Mouse (Mus musculus) heart, embryonic 10.5 days (tissue): ENCODE measurements around the gene Nxph4. TPM values are rescaled to one million over a fixed set of nuclear protein-coding genes. Genes with fewer than 3 reads are reported as not detected.

ENCODE experiments used
- DNase-seq: peaks from one replicate; pipeline ENCODE4 v3.0.0-alpha.2; 2017; ENCODE audit warnings: low spot score
- H3K27ac ChIP-seq: fragments of 300-500 bp; sonication (generic); 2 replicates; pipeline ENCODE4 v1.5.1; 2016; ENCODE audit warnings: mild to moderate bottlenecking
- H3K27me3 ChIP-seq: fragments of 300-500 bp; sonication (generic); 2 replicates; pipeline ENCODE4 v1.6.1; 2016; ENCODE audit warnings: mild to moderate bottlenecking; ENCODE audit not compliant: poor library complexity, insufficient read depth, severe bottlenecking
- H3K36me3 ChIP-seq: fragments of 300-500 bp; sonication (generic); 2 replicates; pipeline ENCODE4 v1.6.1; 2016; ENCODE audit warnings: mild to moderate bottlenecking, moderate library complexity
- H3K4me1 ChIP-seq: fragments of 300-500 bp; sonication (generic); 2 replicates; pipeline ENCODE4 v1.6.1; 2016; ENCODE audit warnings: mild to moderate bottlenecking
- H3K4me3 ChIP-seq: fragments of 300-500 bp; sonication (generic); 2 replicates; pipeline ENCODE4 v1.5.1; 2016; ENCODE audit warnings: mild to moderate bottlenecking, moderate library complexity
- H3K9me3 ChIP-seq: fragments of 300-500 bp; sonication (generic); 2 replicates; pipeline ENCODE4 v1.6.1; 2016; ENCODE audit warnings: mild to moderate bottlenecking, moderate library complexity
- WGBS: fragments of 180-500 bp; shearing (Covaris S2); methylation state at CpG from one replicate; pipeline ENCODE4 v1.1.7; 2016; 5-methylcytosine and 5-hydroxymethylcytosine counted together
- polyA plus RNA-seq: library from polyadenylated mRNA; unstranded; fragments of >200 nt; fragmentation: Nextera tagmentation; extraction: Ambion mirVana; gene quantifications from 2 replicates; pipeline ENCODE4 v1.2.1, GENCODE M21; 2016

The Nxph4 gene
- 0.16 and 0.33 TPM in 2 replicates for polyA plus RNA-seq

DNA sequence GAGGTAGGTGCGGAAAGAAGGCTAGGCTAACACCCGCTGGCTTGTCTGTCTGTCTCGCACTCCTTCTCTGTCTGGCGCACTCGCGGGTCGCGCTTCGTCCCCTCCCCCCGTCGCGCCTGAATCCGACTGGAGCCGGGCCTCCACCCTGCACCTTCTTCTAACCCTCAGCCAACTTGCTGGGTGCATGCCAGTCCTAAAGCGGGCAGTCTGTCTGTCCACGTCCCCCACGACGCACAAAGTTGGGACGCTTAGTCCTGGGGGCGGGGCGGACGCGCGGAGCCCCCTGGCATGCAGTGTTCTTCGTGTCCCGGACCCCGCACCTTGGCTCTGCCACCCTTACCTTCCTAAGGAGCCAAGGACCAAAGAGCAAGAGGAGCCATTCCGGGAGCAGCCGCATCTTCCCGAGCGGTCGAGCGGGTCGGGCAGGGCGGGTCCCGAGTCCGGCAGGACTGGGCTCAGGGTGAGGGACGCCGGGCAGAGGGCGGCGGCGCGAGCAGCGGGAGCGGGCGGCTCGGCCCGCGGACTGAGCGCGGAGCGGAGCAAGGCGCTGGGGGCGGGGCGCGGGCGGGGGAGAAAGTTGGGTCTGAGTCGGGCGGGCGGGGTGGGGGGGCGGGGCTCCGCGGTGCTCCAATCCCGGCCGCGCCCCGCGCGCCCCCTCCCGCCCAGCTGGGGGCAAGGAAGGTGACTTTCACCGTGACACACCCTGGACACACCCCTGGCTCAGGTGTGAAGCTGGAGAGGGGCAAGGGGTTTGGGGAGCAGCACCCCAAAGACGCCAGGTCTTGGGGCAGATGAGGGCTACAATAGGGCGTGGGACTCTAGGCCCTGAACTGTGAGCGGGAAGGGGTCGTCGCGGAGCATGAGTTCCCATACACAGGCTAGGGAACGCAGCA lies at the start of gene Nxph4:
Nxph4 (minus strand) TSS at position 524 of the 893 bp plus-strand sequence.
- peak within 1 kb of the TSS; percentile 48; the same call in 1 of the 2 replicates for H3K27ac ChIP-seq
- under 1% methylated on average over 67 of the region's 78 CpGs for WGBS

DNA sequence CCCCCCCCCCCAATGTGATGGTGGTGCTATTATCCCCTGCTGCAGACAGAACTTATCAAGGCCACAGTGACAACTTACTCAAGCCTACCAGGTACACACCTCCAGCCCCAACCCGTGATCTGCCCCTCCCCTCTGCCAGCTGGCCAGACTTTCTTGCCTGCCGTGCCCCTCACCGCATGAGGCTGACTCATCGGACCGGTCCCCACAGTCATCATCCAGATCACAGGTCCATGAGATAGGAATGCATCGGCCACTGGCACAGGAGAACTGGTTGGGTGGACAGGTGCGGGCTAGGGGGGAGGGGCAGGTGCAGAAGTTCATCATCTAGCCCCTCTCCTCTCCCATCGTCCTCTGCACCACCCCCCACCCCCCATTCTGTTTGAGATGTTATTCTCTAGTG lies 49.3 kb upstream of the Nxph4 start:
- DNase-seq, result no peak
- H3K27ac ChIP-seq, result no peak overlapping the region
- peaks cover 23% of the 10 kb centered on the region; the same call in 1 of the 2 replicates for H3K4me1 ChIP-seq
- peaks cover 87% of the 10 kb centered on the region for H3K36me3 ChIP-seq
- 77% methylated on average over 8 of the region's 8 CpGs for WGBS
- H3K4me3 ChIP-seq, result no peak overlapping the region
- no peaks in the 10 kb centered on the region for H3K27me3 ChIP-seq
- no peaks in the 10 kb centered on the region for H3K9me3 ChIP-seq

More for the DNA sequence above, at the start of gene Nxph4:
- Histone ChIP-seq H3K4me1 (peaks cover 27% of the 10 kb centered on the region), H3K4me3 (peak within 1 kb of the TSS; percentile 54), H3K36me3 (peaks cover 10% of the 10 kb centered on the region), H3K9me3 (no peaks in the 10 kb centered on the region), H3K27me3 (peaks cover 82% of the 10 kb centered on the region)
- no peak for DNase-seq

DNA sequence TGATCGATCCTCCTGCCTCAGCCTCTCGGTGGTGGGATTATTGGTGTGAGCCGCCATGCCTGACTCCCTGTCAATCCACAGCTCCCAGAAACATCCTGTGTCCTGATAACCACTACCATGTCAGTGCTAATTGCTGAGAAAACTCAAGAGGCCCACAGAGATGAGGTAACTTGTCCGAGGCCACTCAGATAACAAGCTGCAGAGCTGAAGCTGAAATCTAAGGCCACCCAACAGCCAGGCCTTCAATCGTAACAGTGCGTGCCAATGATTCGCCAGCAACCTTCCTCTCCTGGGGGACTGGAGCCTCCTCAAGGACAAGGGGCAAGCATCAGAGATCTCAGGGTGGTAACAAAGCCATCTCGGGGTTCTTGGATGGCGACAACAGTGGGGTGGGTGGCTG lies 46.9 kb upstream of the Nxph4 start:
- WGBS, result 68% methylated on average over 9 of the region's 9 CpGs
- H3K27me3 ChIP-seq, result no peaks in the 10 kb centered on the region
- no peak overlapping the region for H3K27ac ChIP-seq
- peaks cover 95% of the 10 kb centered on the region for H3K36me3 ChIP-seq
- no peaks in the 10 kb centered on the region for H3K9me3 ChIP-seq
- no peak for DNase-seq
- peaks cover 28% of the 10 kb centered on the region for H3K4me1 ChIP-seq
- H3K4me3 ChIP-seq, result no peak overlapping the region

DNA sequence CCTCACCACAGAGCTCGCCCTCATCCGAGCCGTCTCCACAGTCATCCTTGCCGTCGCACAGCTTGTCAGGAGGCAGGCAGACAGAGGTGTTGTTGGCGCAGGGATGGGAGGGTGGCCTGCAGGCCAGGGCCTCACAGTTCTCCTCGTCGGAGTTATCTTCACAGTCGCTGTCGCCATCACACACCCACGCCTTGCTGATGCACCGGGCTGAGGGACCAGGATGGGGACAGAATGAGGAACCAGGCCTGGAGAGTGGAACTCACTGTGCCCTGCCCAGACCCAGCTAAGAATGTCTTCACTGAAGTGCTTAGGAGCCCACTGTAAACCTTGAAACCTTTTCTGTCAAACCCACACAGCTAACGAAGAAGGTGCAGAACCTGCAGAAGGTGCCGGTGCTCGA lies 43.6 kb upstream of the Nxph4 start:
- peaks cover 97% of the 10 kb centered on the region for H3K36me3 ChIP-seq
- no peak for DNase-seq

DNA sequence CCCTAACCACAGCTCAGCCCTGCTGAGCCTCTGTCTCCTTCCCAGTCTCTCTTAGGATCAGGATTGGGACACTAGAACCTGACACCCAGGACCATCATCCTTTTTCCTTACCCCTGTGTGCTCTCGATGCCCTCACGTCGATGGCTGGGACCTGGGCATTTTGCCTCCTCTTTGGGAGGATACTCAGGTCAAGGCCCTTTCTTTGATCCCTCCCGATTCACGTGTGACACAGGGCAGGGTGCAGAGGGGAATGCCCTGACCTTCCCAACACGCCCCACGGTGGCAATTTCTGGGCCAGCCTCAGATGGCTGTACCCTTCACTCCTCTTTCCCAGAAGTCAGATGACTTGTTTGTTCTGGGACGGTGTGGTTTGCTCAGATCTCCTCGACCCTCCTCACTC lies 42.8 kb upstream of the Nxph4 start:
- H3K36me3 ChIP-seq, result peaks cover 97% of the 10 kb centered on the region
- WGBS, result 90% methylated on average over 9 of the region's 9 CpGs
- no peak overlapping the region for H3K4me3 ChIP-seq
- no peaks in the 10 kb centered on the region for H3K9me3 ChIP-seq
- no peak for DNase-seq
- H3K27me3 ChIP-seq, result no peaks in the 10 kb centered on the region
- no peak overlapping the region for H3K27ac ChIP-seq
- H3K4me1 ChIP-seq, result peaks cover 28% of the 10 kb centered on the region

More for the DNA sequence above, 43.6 kb upstream of the Nxph4 start:
- Histone ChIP-seq H3K4me1 (peaks cover 28% of the 10 kb centered on the region), H3K9me3 (no peaks in the 10 kb centered on the region), H3K4me3 (no peak overlapping the region), H3K27ac (no peak overlapping the region), H3K27me3 (no peaks in the 10 kb centered on the region)
- WGBS, result 80% methylated on average over 15 of the region's 15 CpGs

DNA sequence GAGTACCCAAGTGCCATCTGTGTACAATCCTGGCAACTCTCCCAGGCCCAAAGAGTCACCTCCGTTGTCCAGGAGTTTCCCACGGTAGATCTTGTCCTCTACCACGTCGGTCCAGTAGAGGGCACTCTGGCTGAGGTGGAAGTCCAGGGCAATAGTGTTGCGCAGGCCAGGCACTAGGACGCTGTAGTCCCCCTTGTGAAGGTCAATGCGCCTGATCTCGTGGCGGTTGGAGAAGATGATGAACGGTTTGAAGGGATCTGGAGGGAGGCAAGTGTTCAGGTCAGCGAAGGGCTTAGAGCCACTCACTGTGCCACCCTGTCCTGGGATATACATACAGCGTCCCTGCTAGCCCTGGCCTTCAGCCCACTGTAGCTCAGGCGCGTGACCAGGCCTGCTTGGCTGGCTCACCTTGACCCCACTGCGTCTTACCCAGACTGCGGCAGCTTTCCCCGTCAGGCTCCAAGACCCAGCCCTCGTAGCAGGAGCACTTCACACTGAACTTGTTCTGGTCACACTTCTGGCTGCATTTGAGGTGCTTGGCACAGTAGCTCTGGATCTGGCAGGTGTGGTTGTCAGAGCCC lies 42.1 kb upstream of the Nxph4 start:
- peaks cover 22% of the 10 kb centered on the region for H3K4me1 ChIP-seq
- H3K36me3 ChIP-seq, result peaks cover 96% of the 10 kb centered on the region
- WGBS, result 63% methylated on average over 18 of the region's 18 CpGs
- DNase-seq, result no peak
- H3K27me3 ChIP-seq, result no peaks in the 10 kb centered on the region
- no peak overlapping the region for H3K4me3 ChIP-seq
- peak overlapping the region; percentile 48; the same call in 1 of the 2 replicates for H3K27ac ChIP-seq
- no peaks in the 10 kb centered on the region for H3K9me3 ChIP-seq

DNA sequence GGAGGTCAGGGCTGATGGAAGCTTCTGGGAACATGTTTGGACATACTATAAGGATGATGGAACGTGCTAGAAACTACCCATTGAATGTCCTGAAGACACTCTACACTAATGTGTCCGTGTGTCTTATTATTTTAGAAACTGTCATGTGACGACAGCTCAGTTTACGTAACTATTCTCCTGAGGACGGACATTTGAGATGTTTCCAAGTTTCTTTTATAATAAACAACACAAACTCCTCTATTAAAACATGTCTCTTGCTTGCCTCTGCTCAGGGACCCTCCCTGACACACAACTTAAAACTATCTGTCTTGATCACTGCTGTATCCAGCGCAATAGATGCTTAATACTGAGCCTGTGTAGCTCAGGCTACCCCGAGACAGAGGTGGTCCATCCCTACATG lies 41.4 kb upstream of the Nxph4 start:
- DNase-seq, result no peak
- no peak overlapping the region for H3K27ac ChIP-seq
- peaks cover 95% of the 10 kb centered on the region for H3K36me3 ChIP-seq
- 90% methylated on average over 7 of the region's 7 CpGs for WGBS
- H3K9me3 ChIP-seq, result no peaks in the 10 kb centered on the region
- H3K4me3 ChIP-seq, result no peak overlapping the region
- H3K27me3 ChIP-seq, result no peaks in the 10 kb centered on the region
- peaks cover 17% of the 10 kb centered on the region for H3K4me1 ChIP-seq

DNA sequence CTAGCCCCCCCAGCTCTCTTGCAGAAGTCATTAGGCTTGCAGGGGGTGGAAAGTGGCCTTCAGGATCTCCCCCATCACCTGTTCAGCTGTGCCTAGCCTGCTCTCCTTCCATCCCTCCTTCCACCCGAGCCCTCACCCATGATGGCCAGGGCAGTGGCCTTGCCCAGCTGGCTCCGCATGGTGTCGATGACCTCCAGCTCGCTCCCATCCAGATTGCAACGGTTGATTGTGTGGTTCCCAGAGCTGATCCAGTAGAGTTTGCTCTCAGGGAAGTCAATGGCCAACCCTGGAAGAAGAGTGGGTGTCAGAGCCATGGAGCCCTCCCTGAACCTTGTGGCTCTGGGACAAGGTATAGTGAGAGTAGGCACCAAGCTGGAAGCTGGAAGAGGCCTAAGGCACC lies 37.9 kb upstream of the Nxph4 start:
- Histone ChIP-seq H3K9me3 (no peaks in the 10 kb centered on the region), H3K4me1 (peaks cover 10% of the 10 kb centered on the region), H3K4me3 (no peak overlapping the region), H3K36me3 (peaks cover 79% of the 10 kb centered on the region), H3K27ac (no peak overlapping the region), H3K27me3 (no peaks in the 10 kb centered on the region)
- WGBS, result 89% methylated on average over 5 of the region's 5 CpGs
- no peak for DNase-seq

DNA sequence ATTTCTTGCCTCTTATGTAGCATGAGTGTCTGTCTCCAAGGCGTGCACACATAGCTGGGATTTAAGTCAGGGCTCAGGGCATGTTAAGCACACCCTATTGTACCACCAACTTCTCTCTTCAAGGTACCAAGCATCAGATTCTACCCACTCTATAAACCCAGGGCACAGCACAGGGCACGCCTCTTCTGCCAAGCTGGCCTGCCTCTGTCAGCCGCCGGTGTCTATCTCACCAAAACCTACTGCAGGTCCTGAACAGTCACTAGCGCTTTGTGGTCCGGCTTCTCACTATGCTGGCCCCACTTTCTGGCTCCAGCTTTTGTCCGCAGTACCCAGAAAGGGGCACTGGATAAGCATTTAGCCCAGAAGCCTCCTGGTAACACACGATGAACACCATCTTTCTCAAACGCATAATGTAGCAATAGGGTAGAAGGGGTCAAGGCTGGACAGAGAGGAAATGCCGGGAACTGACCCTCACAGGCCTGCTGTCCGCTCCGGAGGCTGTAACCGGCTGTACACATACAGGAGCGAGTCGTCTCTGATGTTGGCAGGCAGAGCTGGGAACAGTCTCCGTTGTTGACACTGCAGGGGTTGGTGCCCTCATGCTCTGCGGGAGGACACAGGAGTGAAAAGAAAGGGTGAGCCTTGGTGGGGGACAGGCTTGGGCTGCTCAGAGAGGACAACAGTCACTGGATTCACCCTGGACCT lies 36.7 kb upstream of the Nxph4 start:
- DNase-seq, result no peak
- H3K4me1 ChIP-seq, result peaks cover 6% of the 10 kb centered on the region
- H3K9me3 ChIP-seq, result no peaks in the 10 kb centered on the region
- H3K27me3 ChIP-seq, result no peaks in the 10 kb centered on the region
- no peak overlapping the region for H3K4me3 ChIP-seq
- H3K36me3 ChIP-seq, result peaks cover 79% of the 10 kb centered on the region
- 87% methylated on average over 17 of the region's 17 CpGs for WGBS
- H3K27ac ChIP-seq, result no peak overlapping the region; the same call in 1 of the 2 replicates

DNA sequence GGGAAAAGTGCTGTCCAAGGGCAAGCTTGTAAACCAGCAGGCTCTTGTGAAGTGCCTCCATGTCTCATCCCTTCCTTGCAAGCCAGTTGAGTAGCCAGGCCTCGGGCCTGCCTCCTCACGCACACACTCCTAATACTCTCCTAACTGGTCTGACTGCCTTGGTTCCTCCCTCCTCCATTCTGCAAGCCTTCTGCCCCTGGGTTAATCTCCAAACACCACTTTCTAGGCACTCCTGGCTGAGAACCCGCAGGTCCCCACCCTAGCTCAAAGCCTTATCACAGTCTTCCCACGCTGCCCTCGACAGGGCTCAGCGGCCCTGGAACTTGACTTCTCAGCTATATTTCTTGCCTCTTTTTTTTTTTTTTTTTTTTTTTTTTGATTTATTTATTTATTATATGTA lies 36.0 kb upstream of the Nxph4 start:
- Histone ChIP-seq H3K27me3 (no peaks in the 10 kb centered on the region), H3K4me3 (no peak overlapping the region), H3K4me1 (peaks cover 10% of the 10 kb centered on the region), H3K27ac (no peak overlapping the region), H3K36me3 (peaks cover 78% of the 10 kb centered on the region), H3K9me3 (no peaks in the 10 kb centered on the region)
- 60% methylated on average over 6 of the region's 6 CpGs for WGBS
- no peak for DNase-seq

DNA sequence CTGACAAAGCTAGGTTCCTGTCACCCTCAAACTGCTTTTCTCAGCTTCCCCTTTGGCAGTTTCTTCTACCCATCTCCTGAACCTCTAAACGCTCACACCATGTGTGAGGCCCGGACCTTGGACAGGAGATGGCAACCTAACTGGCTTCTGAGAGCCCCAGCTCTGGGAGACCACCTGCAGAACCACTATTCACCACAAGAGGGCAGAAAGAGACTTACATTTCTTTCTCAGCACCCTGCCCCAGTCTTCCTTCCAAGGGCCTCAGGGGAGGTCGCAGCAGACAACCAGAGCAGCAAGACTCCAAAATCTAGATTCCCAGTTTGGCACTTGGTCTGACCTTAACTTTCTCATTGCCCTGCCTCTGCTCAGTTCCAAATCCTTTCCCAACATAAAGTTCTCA lies 35.1 kb upstream of the Nxph4 start:
- H3K4me3 ChIP-seq, result no peak overlapping the region
- no peak overlapping the region for H3K27ac ChIP-seq
- 31% methylated on average over 3 of the region's 3 CpGs for WGBS
- H3K9me3 ChIP-seq, result no peaks in the 10 kb centered on the region
- peak; percentile 85 for DNase-seq
- H3K27me3 ChIP-seq, result no peaks in the 10 kb centered on the region
- peaks cover 70% of the 10 kb centered on the region for H3K36me3 ChIP-seq
- peaks cover 13% of the 10 kb centered on the region for H3K4me1 ChIP-seq

DNA sequence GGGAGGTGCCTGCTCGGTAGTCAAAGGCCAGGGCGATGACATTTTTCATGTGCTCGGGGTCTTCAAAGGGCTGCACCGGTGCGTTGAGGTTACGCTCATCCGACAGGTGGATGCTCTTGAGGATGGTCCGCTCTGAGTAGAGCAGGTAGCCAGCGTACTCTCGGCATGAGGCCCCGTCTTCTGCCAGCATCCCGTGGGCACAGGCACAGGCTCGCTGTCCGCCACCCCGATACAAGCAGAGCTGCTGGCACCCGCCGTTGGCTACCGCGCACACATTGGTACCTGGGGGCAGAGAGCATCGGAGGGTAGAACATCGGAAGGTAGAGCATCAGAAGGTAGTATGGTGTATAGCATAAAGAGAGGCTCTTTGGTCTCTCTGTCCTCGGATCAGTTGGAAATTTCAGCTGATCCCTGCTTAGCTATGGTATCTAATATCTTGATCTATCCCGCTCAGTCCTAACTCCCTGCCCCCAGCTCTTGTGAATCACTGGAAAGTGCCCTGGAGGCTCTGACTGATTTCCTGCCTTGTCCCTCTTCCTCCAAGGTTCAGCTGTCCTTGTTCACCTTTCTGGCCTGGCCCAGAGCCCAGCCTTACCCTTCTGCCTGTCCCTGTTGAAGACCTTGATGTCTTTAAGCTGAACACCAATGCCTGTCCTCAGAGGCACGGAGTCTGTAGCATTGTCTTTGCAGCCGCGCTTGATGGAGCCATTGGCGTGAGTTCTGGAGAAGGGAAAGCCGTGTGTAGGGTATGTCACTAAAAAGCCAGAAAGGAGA lies 32.4 kb upstream of the Nxph4 start:
- H3K9me3 ChIP-seq, result no peaks in the 10 kb centered on the region
- H3K4me1 ChIP-seq, result peaks cover 32% of the 10 kb centered on the region
- peaks cover 71% of the 10 kb centered on the region for H3K36me3 ChIP-seq
- H3K27ac ChIP-seq, result no peak overlapping the region
- H3K4me3 ChIP-seq, result no peak overlapping the region
- WGBS, result 93% methylated on average over 28 of the region's 28 CpGs
- no peaks in the 10 kb centered on the region for H3K27me3 ChIP-seq
- no peak for DNase-seq
